28 mouse cellular contexts compared by ENCODE assay signal in the genomic region with DNA sequence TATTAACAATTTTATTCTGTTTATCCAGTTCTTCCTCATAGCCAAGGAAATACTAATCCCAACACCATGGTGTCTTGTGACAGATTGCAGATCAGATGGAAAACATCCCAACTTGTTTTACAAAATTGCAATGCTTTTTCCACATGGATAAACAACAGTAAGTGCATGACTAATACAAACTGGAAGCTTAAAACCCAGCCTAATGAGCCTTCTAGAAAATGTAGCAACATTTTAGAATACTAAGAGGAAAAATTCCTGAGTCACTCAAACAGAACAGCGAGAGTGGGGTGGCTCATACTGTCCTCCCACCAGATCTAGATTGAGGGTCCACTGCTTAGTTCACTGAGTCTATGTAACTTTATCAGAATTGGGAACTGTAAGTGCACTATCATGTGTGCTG. TPM values are rescaled to one million over a fixed set of nuclear protein-coding genes. Genes with fewer than 3 reads are reported as not detected.
A peak's percentile ranks its signal among the peaks of the same experiment; 100 is the strongest.
DNase-seq lines count a peak whose midpoint lies in the region; ATAC-seq lines count a peak whose summit lies in the region.
"Had no signal": no experiment of that assay in that cellular context is flagged by ENCODE, and none has a peak within 500 bp of the region (broad histone marks: within the 10 kb centered on the region; RNA-seq: fewer than 3 reads in every experiment).

No protein-coding gene starts in this region.

- H3K4me3 ChIP-seq in midbrain, embryonic 16.5 days (ENCODE audit: low read depth, low read length), result no peak overlapping the region
- H3K4me3 ChIP-seq: embryonic facial prominence, embryonic 10.5 days; embryonic facial prominence, embryonic 12.5 days; forebrain, embryonic 13.5 days; forebrain, embryonic 15.5 days had no signal

- WGBS in midbrain, embryonic 16.5 days, result 72% methylated on average over 1 of the region's 1 CpGs

- DNase-seq in 3T3-L1 (ENCODE audit: low read depth, low spot score), result peak; percentile 16
- DNase-seq in Muller cell, postnatal 12 days (ENCODE audit: inconsistent ontology term), result peak; percentile 64
- DNase-seq in adipocyte (ENCODE audit: low spot score), result peak; percentile 9
- DNase-seq in left cerebral cortex, adult 8-10 months (ENCODE audit: low spot score in 2 of 2), result no peak
- no peak for DNase-seq in spleen, postnatal 4 days (ENCODE audit: low spot score in 2 of 2)
- DNase-seq: adrenal gland, adult 2 months; adrenal gland, postnatal 10 days; adrenal gland, postnatal 25 days; B cell, adult 2 months; cerebellum, adult 11-12 months; cerebellum, adult 2 months; cerebellum, adult 9-10 months; cerebellum, postnatal 10 days; cerebellum, postnatal 25 days; forebrain, postnatal 0 days had no signal

- no peak overlapping the region for H3K4me2 ChIP-seq in midbrain, embryonic 16.5 days (ENCODE audit: low read length)
- H3K4me2 ChIP-seq: embryonic facial prominence, embryonic 12.5 days; forebrain, embryonic 13.5 days; forebrain, embryonic 15.5 days had no signal

- H3K27me3 ChIP-seq in midbrain, embryonic 16.5 days (ENCODE audit: control insufficient read depth, insufficient read depth, low read depth, low read length), result no peaks in the 10 kb centered on the region
- H3K27me3 ChIP-seq: CH12.LX; embryonic facial prominence, embryonic 12.5 days; forebrain, embryonic 13.5 days; forebrain, embryonic 15.5 days had no signal

- H3K27ac ChIP-seq in midbrain, embryonic 16.5 days (ENCODE audit: low read length), result no peak overlapping the region
- H3K27ac ChIP-seq: embryonic facial prominence, embryonic 10.5 days; embryonic facial prominence, embryonic 12.5 days; forebrain, embryonic 13.5 days; forebrain, embryonic 15.5 days had no signal

- no peak overlapping the region for H3K9ac ChIP-seq in midbrain, embryonic 16.5 days (ENCODE audit: low read depth, low read length)
- H3K9ac ChIP-seq: embryonic facial prominence, embryonic 12.5 days; forebrain, embryonic 13.5 days; forebrain, embryonic 15.5 days; forebrain, postnatal 0 days had no signal

- no peaks in the 10 kb centered on the region for H3K36me3 ChIP-seq in midbrain, embryonic 16.5 days (ENCODE audit: control insufficient read depth, insufficient read depth, low read length)
- H3K36me3 ChIP-seq: embryonic facial prominence, embryonic 10.5 days; embryonic facial prominence, embryonic 12.5 days; forebrain, embryonic 15.5 days; G1E had no signal

- no peak for ATAC-seq in midbrain, embryonic 16.5 days
- ATAC-seq: activated CD4-positive, CD25-positive, alpha-beta regulatory T cell, adult 4 months; CD4-positive, CD25-positive, alpha-beta regulatory T cell, adult 4 months; forebrain, embryonic 13.5 days; forebrain, embryonic 15.5 days; forebrain, postnatal 0 days had no signal

- no peaks in the 10 kb centered on the region for H3K4me1 ChIP-seq in midbrain, embryonic 16.5 days (ENCODE audit: control insufficient read depth, insufficient read depth, low read length)
- H3K4me1 ChIP-seq: embryonic facial prominence, embryonic 10.5 days; embryonic facial prominence, embryonic 12.5 days; forebrain, embryonic 13.5 days; forebrain, embryonic 15.5 days had no signal

- no peaks in the 10 kb centered on the region for H3K9me3 ChIP-seq in midbrain, embryonic 16.5 days (replicated peaks; ENCODE audit: control insufficient read depth, low read length, poor library complexity, severe bottlenecking)
- H3K9me3 ChIP-seq: embryonic facial prominence, embryonic 10.5 days; embryonic facial prominence, embryonic 12.5 days; forebrain, embryonic 13.5 days; forebrain, embryonic 15.5 days; G1E had no signal

RNA-seq across cellular contexts. Expression of gene Magea10, which starts 4.7 kb away (rescaled TPM):
- total RNA-seq in left cerebral cortex, adult 8-10 months (2022), result not detected
- not detected in 2 replicates for polyA plus RNA-seq in midbrain, embryonic 16.5 days (2015; fragmentation: Nextera tagmentation; extraction: Ambion mirVana)
- total RNA-seq: adrenal gland, adult 2 months; adrenal gland, postnatal 10 days; adrenal gland, postnatal 25 days; adrenal gland, postnatal 4 days; CH12.LX; forebrain, postnatal 0 days had no signal
- polyA plus RNA-seq: activated CD4-positive, CD25-positive, alpha-beta regulatory T cell, adult 4 months; adrenal gland, adult 2 months; CD4-positive, CD25-positive, alpha-beta regulatory T cell, adult 4 months; cerebellum, adult 2 months; cortical plate, adult 2 months; embryonic facial prominence, embryonic 10.5 days; embryonic facial prominence, embryonic 12.5 days; embryonic facial prominence, embryonic 14.5 days; forebrain, embryonic 11.5 days; forebrain, embryonic 13.5 days; forebrain, embryonic 15.5 days; forebrain, postnatal 0 days; G1E had no signal

Comparison
In these comparisons a context has a peak if more than half of its experiments do, and no peak if none do; other contexts are left out.
1. DNase-seq: peak in 3T3-L1 (single experiment), Muller cell, postnatal 12 days (single experiment) and adipocyte (single experiment); none in left cerebral cortex, adult 8-10 months (0 of 2) and spleen, postnatal 4 days (0 of 2).